Mouse (Mus musculus) kidney, postnatal 0 days (tissue): ENCODE measurements around the gene Gm42372. TPM values are rescaled to one million over a fixed set of nuclear protein-coding genes. Genes with fewer than 3 reads are reported as not detected.

Source experiments
- ATAC-seq: fragments of 200-750 bp; cut with Nextera tagmentation; replicated peaks from 2 replicates; pipeline ENCODE4 v1.8.0; 2017; ENCODE audit warnings: low read depth, moderate number of reproducible peaks, moderate TSS enrichment, moderate library complexity; ENCODE audit not compliant: low FRiP score
- DNase-seq: peaks from one replicate; pipeline ENCODE4 v3.0.0-alpha.2; 2016; ENCODE audit warnings: low spot score
- H3K27ac ChIP-seq: fragments of 300-500 bp; sonication (generic); 2 replicates; pipeline ENCODE4 v1.5.1; 2014; ENCODE audit warnings: mild to moderate bottlenecking
- H3K27me3 ChIP-seq: fragments of 300-500 bp; sonication (generic); 2 replicates; pipeline ENCODE4 v1.6.1; 2014; ENCODE audit warnings: low read length, mixed read lengths; ENCODE audit not compliant: insufficient read depth
- H3K36me3 ChIP-seq: fragments of 300-500 bp; sonication (generic); 2 replicates; pipeline ENCODE4 v1.6.1; 2014; ENCODE audit warnings: low read length, mixed read lengths; ENCODE audit not compliant: insufficient read depth
- H3K4me1 ChIP-seq: fragments of 300-500 bp; sonication (generic); replicated peaks from 2 replicates; pipeline ENCODE4 v1.6.1; 2014; ENCODE audit warnings: antibody characterized with exemption, low read length, mixed read lengths; ENCODE audit not compliant: insufficient read depth
- H3K4me2 ChIP-seq: fragments of 300-500 bp; sonication (generic); 2 replicates; pipeline ENCODE4 v1.6.1; 2014; ENCODE audit warnings: mild to moderate bottlenecking, low read length, moderate library complexity, mixed read lengths
- H3K4me3 ChIP-seq: fragments of 300-500 bp; sonication (generic); replicated peaks from 2 replicates; pipeline ENCODE4 v1.5.1; 2014; ENCODE audit warnings: low read depth, low read length
- H3K9ac ChIP-seq: fragments of 300-500 bp; sonication (generic); 2 replicates; pipeline ENCODE4 v1.6.1; 2014; ENCODE audit warnings: low read depth, low read length
- H3K9me3 ChIP-seq: fragments of 300-500 bp; sonication (generic); replicated peaks from 2 replicates; pipeline ENCODE4 v1.6.1; 2016; ENCODE audit warnings: low read length, inconsistent platforms, mixed read lengths
- CTCF ChIP-seq: IDR thresholded peaks from 2 replicates; pipeline ENCODE4 v1.5.1; 2016; ENCODE audit warnings: antibody characterized with exemption, low read depth, mild to moderate bottlenecking, moderate library complexity
- WGBS: fragments of 180-500 bp; shearing (Covaris S2); extraction: QIAGEN DNeasy Blood & Tissue Kit; methylation state at CpG from one replicate; pipeline ENCODE4 v1.1.7; 2014; 5-methylcytosine and 5-hydroxymethylcytosine counted together
- polyA plus RNA-seq: library from polyadenylated mRNA; unstranded; fragments of >200 nt; fragmentation: Nextera tagmentation; extraction: Ambion mirVana; gene quantifications from 2 replicates; pipeline ENCODE4 v1.2.1, GENCODE M21; 2015

Gene Gm42372
- polyA plus RNA-seq, 1 experiment from 2014 or later: 0.09 TPM

DNA sequence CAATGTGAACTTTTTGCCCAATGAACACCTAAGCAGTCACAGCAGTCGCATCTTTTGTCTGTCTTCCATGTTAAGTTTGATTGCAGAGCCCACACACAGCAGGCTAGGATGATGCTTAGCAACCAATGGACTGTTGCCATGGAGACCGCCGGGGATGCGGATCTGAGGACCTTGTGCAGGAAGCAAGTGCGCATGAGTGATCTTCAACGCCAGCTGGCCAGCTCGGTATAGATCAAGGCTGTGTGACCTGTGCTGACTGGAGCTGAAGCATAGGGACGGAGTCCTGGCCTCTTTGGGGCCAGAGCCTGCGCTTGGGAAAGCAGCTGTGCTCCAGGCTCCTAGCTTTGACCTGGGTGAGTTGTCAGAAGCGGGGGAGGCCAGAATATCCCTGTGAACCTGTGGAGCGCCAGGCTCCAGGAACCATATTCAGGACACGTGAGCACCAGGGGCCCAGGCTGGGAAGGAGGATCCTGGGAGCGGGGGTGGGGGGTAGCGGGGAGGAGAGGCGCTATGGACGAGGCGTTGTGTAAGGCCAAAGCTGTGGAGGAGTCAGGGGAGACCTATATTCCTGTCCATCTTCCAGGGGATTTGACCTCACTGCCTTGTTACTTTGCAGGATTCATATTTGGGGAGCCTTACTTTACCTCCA, 23.2 kb upstream of the Gm42372 start, which contains the start of gene Pnmal1:
Gene Pnmal1 (plus strand): TSS at position 141 of the 649 bp plus-strand sequence.
- peak; percentile 74 for ATAC-seq
- H3K4me1 ChIP-seq: no peaks in the 10 kb centered on the region
- H3K9me3 ChIP-seq: no peaks in the 10 kb centered on the region
- H3K9ac ChIP-seq: no peak within 1 kb of the TSS
- no peak for TF ChIP-seq CTCF
- WGBS: 12% methylated on average over 17 of the region's 17 CpGs
- H3K27me3 ChIP-seq: no peaks in the 10 kb centered on the region
- no peak within 1 kb of the TSS for H3K27ac ChIP-seq
- H3K36me3 ChIP-seq: no peaks in the 10 kb centered on the region
- DNase-seq: peak; percentile 75
- H3K4me2 ChIP-seq: no peak within 1 kb of the TSS
- no peak within 1 kb of the TSS for H3K4me3 ChIP-seq

DNA sequence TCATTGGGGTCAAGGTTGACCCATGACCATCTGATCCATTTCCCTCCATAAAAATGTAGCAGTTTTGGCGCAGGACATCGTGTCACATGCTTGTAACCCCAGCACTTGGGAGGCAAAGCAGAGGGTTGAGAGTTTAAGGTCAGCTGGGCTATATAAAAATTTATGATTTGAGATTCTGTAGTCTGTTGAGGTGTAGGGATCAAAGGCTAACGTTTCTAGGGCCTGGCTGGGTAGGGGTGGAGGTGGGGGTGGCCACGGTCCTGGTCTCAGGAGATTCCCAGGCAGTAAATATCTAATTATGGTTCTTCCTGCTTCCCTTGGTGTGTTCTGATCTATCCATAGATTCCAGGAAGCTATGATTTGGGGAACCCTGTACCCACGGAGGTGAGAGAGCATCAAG, 21.2 kb upstream of the Gm42372 start:
- WGBS: 58% methylated on average over 5 of the region's 5 CpGs
- ATAC-seq (no peak), DNase-seq (no peak)
- Histone ChIP-seq H3K36me3 (no peaks in the 10 kb centered on the region), H3K27ac (no peak overlapping the region), H3K4me1 (no peaks in the 10 kb centered on the region), H3K4me3 (no peak overlapping the region), H3K9ac (no peak overlapping the region), H3K9me3 (no peaks in the 10 kb centered on the region), H3K27me3 (no peaks in the 10 kb centered on the region), H3K4me2 (no peak overlapping the region)
- no peak for TF ChIP-seq CTCF

DNA sequence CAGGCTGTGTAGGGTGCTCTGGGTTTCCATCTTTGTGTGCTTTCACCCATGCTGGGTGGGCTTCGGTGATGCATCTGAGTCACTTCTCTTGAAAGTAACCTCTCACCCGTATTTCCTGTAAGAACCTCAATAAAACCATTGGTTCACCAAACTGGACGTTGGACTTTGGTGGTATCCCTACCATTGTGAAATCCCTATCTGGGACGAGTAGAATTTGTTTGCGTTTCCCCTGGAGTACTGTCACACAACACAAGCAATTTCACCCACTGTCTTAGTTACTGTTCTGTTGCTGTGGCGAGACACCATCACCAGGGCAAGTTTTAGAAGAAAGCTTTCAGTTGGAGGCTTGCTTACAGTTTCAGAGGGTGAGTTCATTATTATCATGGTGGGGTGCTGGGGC, 14.5 kb upstream of the Gm42372 start:
- Histone ChIP-seq H3K36me3 (no peaks in the 10 kb centered on the region), H3K4me3 (no peak overlapping the region), H3K27me3 (no peaks in the 10 kb centered on the region), H3K9ac (no peak overlapping the region), H3K9me3 (no peaks in the 10 kb centered on the region), H3K27ac (no peak overlapping the region), H3K4me2 (no peak overlapping the region), H3K4me1 (no peaks in the 10 kb centered on the region)
- ATAC-seq (no peak), DNase-seq (no peak)
- 79% methylated on average over 6 of the region's 6 CpGs for WGBS
- TF ChIP-seq CTCF: no peak

DNA sequence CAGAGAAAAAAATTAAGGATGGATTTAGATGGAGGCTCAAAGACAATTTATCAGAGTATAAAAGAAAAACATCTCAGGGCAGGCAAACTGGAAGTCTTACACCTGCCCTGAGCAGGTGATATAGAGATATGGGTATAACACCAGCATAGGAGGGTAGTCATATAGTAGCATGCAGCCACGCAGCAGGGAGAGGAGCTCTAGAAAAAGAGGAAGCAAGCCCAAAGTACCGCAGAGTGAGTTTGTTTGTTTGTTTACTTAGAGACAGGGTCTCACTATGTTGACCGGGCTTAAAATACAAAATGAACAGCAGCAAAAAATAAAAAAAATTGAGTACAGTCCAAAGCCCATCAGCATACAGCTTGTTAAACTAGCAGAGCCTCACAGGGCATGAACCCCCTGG, 11.7 kb upstream of the Gm42372 start:
- H3K4me2 ChIP-seq: no peak overlapping the region
- no peaks in the 10 kb centered on the region for H3K36me3 ChIP-seq
- no peak for DNase-seq
- H3K9ac ChIP-seq: no peak overlapping the region
- ATAC-seq: no peak
- H3K9me3 ChIP-seq: no peaks in the 10 kb centered on the region
- H3K4me1 ChIP-seq: no peaks in the 10 kb centered on the region
- no peak overlapping the region for H3K27ac ChIP-seq
- 70% methylated on average over 3 of the region's 3 CpGs for WGBS
- no peaks in the 10 kb centered on the region for H3K27me3 ChIP-seq
- no peak overlapping the region for H3K4me3 ChIP-seq
- TF ChIP-seq CTCF: no peak

DNA sequence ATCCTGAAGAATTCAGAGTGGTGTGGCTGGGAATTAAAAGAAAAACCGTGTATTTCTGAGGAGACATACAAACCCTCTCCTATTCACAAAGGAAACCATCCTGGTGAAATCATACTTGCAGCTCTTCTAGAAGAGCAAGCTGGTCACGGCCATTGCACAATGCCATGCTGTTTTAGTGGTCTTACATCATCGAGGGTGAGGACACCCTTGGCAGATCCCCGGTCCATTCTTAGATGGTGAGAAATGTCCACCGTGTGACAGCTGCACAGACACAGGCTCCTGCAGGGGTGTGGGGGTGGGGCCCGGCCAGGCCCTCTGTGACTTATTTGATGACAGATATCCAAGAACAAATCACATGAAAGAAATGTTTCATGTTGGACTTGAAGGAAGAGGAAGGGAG, 8.9 kb upstream of the Gm42372 start:
- 58% methylated on average over 6 of the region's 6 CpGs for WGBS
- DNase-seq (no peak), ATAC-seq (0 out of 2 replicates have a peak, but pooled peaks have one; percentile 46)
- Histone ChIP-seq H3K27me3 (no peaks in the 10 kb centered on the region), H3K36me3 (no peaks in the 10 kb centered on the region), H3K4me2 (no peak overlapping the region), H3K27ac (no peak overlapping the region), H3K9ac (no peak overlapping the region), H3K4me1 (no peaks in the 10 kb centered on the region), H3K9me3 (no peaks in the 10 kb centered on the region), H3K4me3 (no peak overlapping the region)
- no peak for TF ChIP-seq CTCF

DNA sequence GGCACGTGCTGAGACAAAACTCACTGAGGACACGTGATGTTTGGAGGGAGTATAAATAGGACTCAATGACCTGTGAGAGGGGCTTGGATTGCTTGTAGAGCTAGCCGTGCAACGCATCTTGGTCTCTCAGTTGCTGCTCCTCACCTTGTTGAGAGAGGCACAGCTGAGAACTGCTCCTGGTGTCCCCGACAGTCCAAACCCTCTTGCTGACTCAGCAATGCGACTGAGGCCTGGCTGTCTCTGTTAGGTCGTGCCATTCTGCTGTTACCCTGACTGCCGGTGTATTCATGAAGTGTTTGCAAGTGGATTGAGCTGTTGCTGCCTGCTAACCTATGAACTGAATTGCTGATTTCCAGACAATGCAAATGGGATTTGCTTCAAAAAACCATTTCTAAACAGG, 6.6 kb upstream of the Gm42372 start:
- Histone ChIP-seq H3K9me3 (no peaks in the 10 kb centered on the region), H3K9ac (no peak overlapping the region), H3K4me1 (peaks cover 6% of the 10 kb centered on the region; the same call in 1 of the 2 replicates), H3K27ac (no peak overlapping the region), H3K4me2 (no peak overlapping the region), H3K27me3 (no peaks in the 10 kb centered on the region), H3K4me3 (no peak overlapping the region), H3K36me3 (no peaks in the 10 kb centered on the region)
- ATAC-seq: no peak
- WGBS: 46% methylated on average over 8 of the region's 8 CpGs
- no peak for TF ChIP-seq CTCF
- DNase-seq: no peak

DNA sequence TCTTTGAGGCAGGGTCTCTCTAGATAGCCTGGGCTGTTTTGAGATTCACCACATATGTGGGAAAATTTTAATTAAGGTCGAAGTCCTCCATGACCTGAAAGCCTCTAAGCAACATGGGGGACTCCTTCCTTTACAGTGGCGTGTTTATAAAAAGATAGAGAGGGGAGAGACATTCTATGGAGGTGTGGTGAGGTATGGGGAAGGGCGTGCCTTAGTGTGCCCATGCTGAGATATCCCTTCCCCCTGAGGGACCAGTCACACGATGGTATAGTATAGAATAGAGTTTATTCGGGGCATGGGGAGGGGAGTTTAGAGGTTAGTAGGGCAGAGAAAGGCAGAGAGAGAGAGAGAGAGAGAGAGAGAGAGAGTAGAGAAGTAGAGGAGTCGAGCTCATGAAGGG, 4.7 kb upstream of the Gm42372 start:
- DNase-seq (no peak), ATAC-seq (no peak)
- no peak for TF ChIP-seq CTCF
- Histone ChIP-seq H3K4me2 (no peak overlapping the region), H3K4me1 (peaks cover 6% of the 10 kb centered on the region; the same call in 1 of the 2 replicates), H3K9ac (no peak overlapping the region), H3K27me3 (no peaks in the 10 kb centered on the region), H3K27ac (no peak overlapping the region), H3K4me3 (no peak overlapping the region), H3K36me3 (no peaks in the 10 kb centered on the region), H3K9me3 (no peaks in the 10 kb centered on the region)
- 72% methylated on average over 6 of the region's 6 CpGs for WGBS
